Mouse (Mus musculus) intestine, embryonic 16.5 days (tissue): ENCODE measurements around the gene Gm28048. TPM values are rescaled to one million over a fixed set of nuclear protein-coding genes. Genes with fewer than 3 reads are reported as not detected.

ENCODE experiments used
- ATAC-seq: fragments of 200-750 bp; cut with Nextera tagmentation; 2 replicates; pipeline ENCODE4 v1.8.0; 2017; ENCODE audit warnings: moderate TSS enrichment, moderate library complexity
- H3K27ac ChIP-seq: fragments of 300-500 bp; sonication (generic); 2 replicates; pipeline ENCODE4 v1.5.1; 2014; ENCODE audit warnings: mild to moderate bottlenecking, low read length
- H3K27me3 ChIP-seq: fragments of 300-500 bp; sonication (generic); replicated peaks from 2 replicates; pipeline ENCODE4 v1.6.1; 2014; ENCODE audit warnings: low read length, control low read depth, mixed read lengths; ENCODE audit not compliant: control insufficient read depth, insufficient read depth
- H3K36me3 ChIP-seq: fragments of 300-500 bp; sonication (generic); 2 replicates; pipeline ENCODE4 v1.6.1; 2014; ENCODE audit warnings: low read length, control low read depth; ENCODE audit not compliant: control insufficient read depth, insufficient read depth
- H3K4me1 ChIP-seq: fragments of 300-500 bp; sonication (generic); 2 replicates; pipeline ENCODE4 v1.6.1; 2014; ENCODE audit warnings: low read length, control low read depth, mixed read lengths; ENCODE audit not compliant: control insufficient read depth, insufficient read depth
- H3K4me2 ChIP-seq: fragments of 300-500 bp; sonication (generic); 2 replicates; pipeline ENCODE4 v1.6.1; 2014; ENCODE audit warnings: low read depth, low read length, control low read depth
- H3K4me3 ChIP-seq: fragments of 300-500 bp; sonication (generic); 2 replicates; pipeline ENCODE4 v1.5.1; 2014; ENCODE audit warnings: mild to moderate bottlenecking, low read length
- H3K9ac ChIP-seq: fragments of 300-500 bp; sonication (generic); 2 replicates; pipeline ENCODE4 v1.6.1; 2014; ENCODE audit warnings: low read depth, low read length
- H3K9me3 ChIP-seq: fragments of 300-500 bp; sonication (generic); 2 replicates; pipeline ENCODE4 v1.6.1; 2016; ENCODE audit warnings: low read length, control low read depth; ENCODE audit not compliant: control insufficient read depth
- WGBS: fragments of 180-500 bp; shearing (Covaris S2); extraction: QIAGEN DNeasy Blood & Tissue Kit; methylation state at CpG from one replicate; pipeline ENCODE4 v1.1.7; 2014; 5-methylcytosine and 5-hydroxymethylcytosine counted together
- polyA plus RNA-seq: library from polyadenylated mRNA; unstranded; fragments of >200 nt; fragmentation: Nextera tagmentation; extraction: Ambion mirVana; gene quantifications from 2 replicates; pipeline ENCODE4 v1.2.1, GENCODE M21; 2015

The Gm28048 gene
- polyA plus RNA-seq, 1 experiment from 2014 or later, result 11.2 TPM

- Histone ChIP-seq H3K27ac (no peak overlapping the region), H3K4me2 (no peak overlapping the region), H3K36me3 (0 out of 2 replicates have a peak, but pooled peaks cover 5% of the 10 kb centered on the region), H3K4me3 (no peak overlapping the region), H3K4me1 (no peaks in the 10 kb centered on the region; the same call in 1 of the 2 replicates), H3K27me3 (no peaks in the 10 kb centered on the region), H3K9ac (no peak overlapping the region), H3K9me3 (0 out of 2 replicates have a peak, but pooled peaks cover 4% of the 10 kb centered on the region)
- WGBS, result 71% methylated on average over 4 of the region's 4 CpGs
- ATAC-seq, result no peak
These were observed 17.5 kb downstream of the Gm28048 start for GRCm38 (mm10) chr11:22964401-22964800.

DNA sequence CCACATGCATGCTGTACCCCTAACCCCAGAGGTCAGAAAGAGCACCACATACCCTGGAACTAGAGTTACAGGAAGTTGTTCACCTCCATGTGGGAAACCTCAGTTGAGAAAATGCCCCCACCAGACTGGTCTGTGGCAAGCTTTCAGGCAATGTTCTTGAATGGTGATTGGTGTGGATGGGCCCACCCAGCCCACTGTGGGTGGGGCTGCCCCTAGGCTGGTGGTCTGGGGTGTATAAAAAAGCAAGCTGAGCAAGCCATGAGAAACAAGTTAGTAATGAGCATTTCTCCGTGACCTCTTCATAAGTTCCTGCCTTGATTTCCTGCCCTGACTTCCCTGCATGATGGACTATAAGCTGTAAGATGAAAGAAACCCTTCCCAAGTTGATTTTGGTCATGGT is 19.8 kb downstream of the Gm28048 start:
- WGBS, result 94% methylated on average over 1 of the region's 1 CpGs
- no peaks in the 10 kb centered on the region for H3K36me3 ChIP-seq
- H3K4me1 ChIP-seq, result no peaks in the 10 kb centered on the region; the same call in 1 of the 2 replicates
- H3K4me3 ChIP-seq, result no peak overlapping the region
- no peak overlapping the region for H3K4me2 ChIP-seq
- 0 out of 2 replicates have a peak, but pooled peaks cover 4% of the 10 kb centered on the region for H3K9me3 ChIP-seq
- H3K9ac ChIP-seq, result no peak overlapping the region
- H3K27me3 ChIP-seq, result no peaks in the 10 kb centered on the region
- no peak for ATAC-seq
- H3K27ac ChIP-seq, result no peak overlapping the region

GRCm38 (mm10) chr11:22957791-22958374 is 24.0 kb downstream of the Gm28048 start:
- Histone ChIP-seq H3K27ac (no peak overlapping the region), H3K4me3 (no peak overlapping the region), H3K27me3 (no peaks in the 10 kb centered on the region), H3K4me2 (no peak overlapping the region), H3K9me3 (no peaks in the 10 kb centered on the region), H3K36me3 (0 out of 2 replicates have a peak, but pooled peaks cover 2% of the 10 kb centered on the region), H3K4me1 (no peaks in the 10 kb centered on the region; the same call in 1 of the 2 replicates), H3K9ac (no peak overlapping the region)
- no peak for ATAC-seq
- WGBS, result 94% methylated on average over 4 of the region's 4 CpGs

GRCm38 (mm10) chr11:22956830-22957229 is 25.1 kb downstream of the Gm28048 start:
- Histone ChIP-seq H3K9ac (no peak overlapping the region), H3K4me3 (no peak overlapping the region), H3K4me1 (no peaks in the 10 kb centered on the region; the same call in 1 of the 2 replicates), H3K4me2 (no peak overlapping the region), H3K9me3 (no peaks in the 10 kb centered on the region), H3K36me3 (0 out of 2 replicates have a peak, but pooled peaks cover 2% of the 10 kb centered on the region), H3K27ac (no peak overlapping the region), H3K27me3 (no peaks in the 10 kb centered on the region)
- WGBS, result 69% methylated on average over 4 of the region's 4 CpGs
- ATAC-seq, result peak; percentile 69; the same call in 1 of the 2 replicates

GRCm38 (mm10) chr11:22956346-22956745 is 25.5 kb downstream of the Gm28048 start:
- no peak for ATAC-seq
- Histone ChIP-seq H3K9ac (no peak overlapping the region), H3K27ac (no peak overlapping the region), H3K4me1 (no peaks in the 10 kb centered on the region; the same call in 1 of the 2 replicates), H3K4me2 (no peak overlapping the region), H3K4me3 (no peak overlapping the region), H3K9me3 (no peaks in the 10 kb centered on the region), H3K36me3 (0 out of 2 replicates have a peak, but pooled peaks cover 2% of the 10 kb centered on the region), H3K27me3 (no peaks in the 10 kb centered on the region)
- WGBS, result 95% methylated on average over 6 of the region's 6 CpGs

- Histone ChIP-seq H3K27ac (no peak overlapping the region), H3K4me1 (no peaks in the 10 kb centered on the region), H3K9me3 (no peaks in the 10 kb centered on the region), H3K36me3 (0 out of 2 replicates have a peak, but pooled peaks cover 2% of the 10 kb centered on the region), H3K9ac (no peak overlapping the region), H3K4me3 (no peak overlapping the region), H3K27me3 (no peaks in the 10 kb centered on the region), H3K4me2 (no peak overlapping the region)
- 94% methylated on average over 7 of the region's 7 CpGs for WGBS
- ATAC-seq, result no peak
These were observed 29.2 kb downstream of the Gm28048 start for GRCm38 (mm10) chr11:22952668-22953067.

- Histone ChIP-seq H3K9ac (no peak overlapping the region), H3K9me3 (no peaks in the 10 kb centered on the region), H3K4me1 (no peaks in the 10 kb centered on the region), H3K27me3 (no peaks in the 10 kb centered on the region), H3K4me3 (no peak overlapping the region), H3K27ac (no peak overlapping the region), H3K36me3 (no peaks in the 10 kb centered on the region), H3K4me2 (no peak overlapping the region)
- 94% methylated on average over 6 of the region's 6 CpGs for WGBS
- no peak for ATAC-seq
These were observed 31.8 kb downstream of the Gm28048 start for GRCm38 (mm10) chr11:22950131-22950530.

GRCm38 (mm10) chr11:22949101-22949500 is 32.8 kb downstream of the Gm28048 start:
- Histone ChIP-seq H3K4me2 (no peak overlapping the region), H3K4me1 (no peaks in the 10 kb centered on the region), H3K9me3 (no peaks in the 10 kb centered on the region), H3K36me3 (no peaks in the 10 kb centered on the region), H3K27ac (no peak overlapping the region), H3K4me3 (no peak overlapping the region), H3K27me3 (no peaks in the 10 kb centered on the region), H3K9ac (no peak overlapping the region)
- ATAC-seq, result no peak
- 85% methylated on average over 1 of the region's 1 CpGs for WGBS

DNA sequence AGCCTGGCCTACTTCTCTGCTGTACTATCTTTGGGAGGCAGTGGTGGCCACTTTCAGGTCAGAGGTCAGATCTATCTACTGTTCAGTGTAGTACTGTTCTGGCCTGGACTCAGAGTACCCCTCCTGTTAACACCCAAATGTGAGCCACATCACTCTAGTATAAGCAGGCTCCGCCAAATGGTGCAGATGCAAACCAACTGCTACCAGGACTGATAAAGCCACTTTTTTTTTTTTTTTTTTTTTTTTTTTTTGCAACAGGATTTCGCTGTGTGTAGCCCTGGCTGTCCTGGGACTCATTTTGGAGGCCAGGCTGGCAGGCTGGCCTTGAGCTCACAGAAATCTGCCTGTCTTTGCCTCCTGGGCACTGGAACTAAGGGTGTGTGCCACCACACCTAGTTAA is 42.9 kb downstream of the Gm28048 start:
- 85% methylated on average over 2 of the region's 2 CpGs for WGBS
- H3K4me2 ChIP-seq, result no peak overlapping the region
- no peaks in the 10 kb centered on the region for H3K27me3 ChIP-seq
- no peaks in the 10 kb centered on the region for H3K9me3 ChIP-seq
- no peak overlapping the region for H3K27ac ChIP-seq
- no peaks in the 10 kb centered on the region for H3K4me1 ChIP-seq
- H3K9ac ChIP-seq, result no peak overlapping the region
- ATAC-seq, result no peak
- no peak overlapping the region for H3K4me3 ChIP-seq
- no peaks in the 10 kb centered on the region for H3K36me3 ChIP-seq
